Mouse (Mus musculus): ENCODE results near the gene Yod1.
A peak's percentile ranks its signal among the peaks of the same experiment; 100 is the strongest.

The Yod1 gene

DNA sequence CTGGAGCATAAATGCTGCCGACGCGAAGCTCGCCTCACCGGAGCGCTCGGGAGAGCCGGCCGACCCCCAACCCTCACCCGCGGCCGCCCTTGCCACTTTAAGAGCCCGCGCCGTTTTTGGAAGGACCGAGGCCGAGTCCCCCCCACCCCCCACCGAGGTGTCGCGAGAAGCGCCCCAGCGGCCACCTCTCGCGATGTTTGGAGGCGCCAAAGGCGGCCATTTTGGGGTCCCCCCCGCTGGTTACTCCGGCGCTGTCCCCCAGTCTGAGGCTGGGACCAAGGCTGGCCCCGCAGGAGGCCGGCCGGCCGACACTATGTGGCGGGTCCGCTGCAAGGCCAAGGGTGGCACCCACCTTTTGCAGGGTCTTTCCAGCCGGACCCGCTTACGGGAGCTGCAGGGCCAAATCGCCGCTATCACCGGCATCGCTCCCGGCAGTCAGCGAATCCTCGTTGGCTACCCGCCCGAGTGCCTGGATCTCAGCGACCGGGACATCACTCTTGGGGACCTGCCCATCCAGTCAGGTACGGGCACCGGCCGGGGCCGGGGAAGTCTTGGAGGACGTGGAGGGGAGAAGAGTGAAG, at the start of gene Yod1:
Yod1 (plus strand) TSS at position 37 of the 581 bp plus-strand sequence.
- peak; percentile 94 for DNase-seq (ENCODE audit: low read depth, low spot score)

DNA sequence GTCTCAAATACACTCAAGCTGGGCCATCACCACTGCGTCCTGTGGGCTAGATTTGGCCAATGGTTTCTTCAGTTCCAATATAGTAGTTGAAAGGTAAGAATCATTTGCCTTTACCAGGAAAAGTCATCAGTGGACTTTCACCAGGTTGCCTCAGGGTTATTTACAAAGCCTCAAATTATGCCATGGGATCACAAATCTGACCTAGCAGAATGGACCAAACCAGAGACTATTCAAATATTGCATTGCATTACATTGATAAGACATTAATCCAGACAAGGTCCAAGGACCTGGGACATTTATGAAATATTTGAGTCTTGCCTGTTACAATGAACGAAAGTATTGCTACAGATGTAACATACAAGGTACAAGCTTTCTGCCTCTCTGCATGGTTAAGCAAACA, 38.6 kb upstream of the Yod1 start:
- no peak for DNase-seq (ENCODE audit: low read depth, low spot score)

DNA sequence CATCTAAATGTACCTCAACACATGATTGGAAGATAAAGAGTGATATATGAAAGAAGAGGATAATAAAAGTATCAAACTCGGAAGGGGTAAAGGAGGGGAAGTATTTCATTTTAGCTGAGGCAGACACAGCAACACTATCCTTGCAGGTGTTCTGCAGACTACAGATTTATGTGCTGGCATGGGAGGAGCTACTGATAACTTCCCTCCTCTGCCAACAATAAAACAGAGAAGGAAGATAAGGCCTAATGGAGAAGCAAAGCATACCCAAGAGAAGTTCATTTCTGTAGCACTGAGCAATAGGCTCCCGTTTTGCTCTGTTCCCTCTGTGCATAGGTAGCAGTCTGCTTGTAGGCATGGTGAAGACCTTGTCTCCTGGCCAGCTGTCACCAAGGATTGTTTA, 36.1 kb upstream of the Yod1 start:
- no peak for DNase-seq (ENCODE audit: low read depth, low spot score)

DNA sequence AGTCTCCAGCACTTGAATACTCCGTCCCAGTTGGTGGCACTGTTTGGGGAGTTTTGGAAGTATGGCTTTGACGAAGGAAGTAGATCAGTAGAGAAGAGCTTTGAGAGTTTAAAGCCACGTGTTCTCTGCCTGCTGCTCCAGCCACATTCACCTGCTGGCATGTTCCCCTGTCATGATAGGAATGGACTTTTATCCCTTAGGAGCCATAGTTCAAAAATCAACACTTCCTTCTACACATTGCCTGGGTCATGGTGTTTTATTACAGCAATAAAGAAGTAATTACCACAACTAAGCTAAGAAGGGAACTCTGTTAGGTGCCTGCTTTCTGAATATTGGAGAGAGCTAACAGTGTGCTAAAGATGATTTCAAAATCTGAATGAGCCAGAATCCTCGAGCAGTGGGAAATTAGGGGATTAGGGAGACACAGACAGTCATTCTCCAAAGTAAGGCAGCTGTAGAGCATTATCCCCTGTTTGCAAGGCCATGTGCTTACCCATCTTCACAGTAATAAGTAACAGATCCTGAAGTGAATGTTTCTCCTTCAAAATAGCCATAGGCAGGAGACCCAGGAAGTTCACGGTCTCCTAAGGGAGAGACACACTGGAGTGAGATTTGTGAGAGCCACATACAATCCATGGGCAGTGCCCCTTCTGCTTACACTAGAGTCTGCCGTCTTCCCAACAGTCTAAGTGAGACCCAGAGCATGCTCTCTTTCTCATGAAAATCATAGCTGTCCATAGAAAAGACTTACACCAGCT, 35.3 kb upstream of the Yod1 start:
- DNase-seq (ENCODE audit: low read depth, low spot score) = no peak

DNA sequence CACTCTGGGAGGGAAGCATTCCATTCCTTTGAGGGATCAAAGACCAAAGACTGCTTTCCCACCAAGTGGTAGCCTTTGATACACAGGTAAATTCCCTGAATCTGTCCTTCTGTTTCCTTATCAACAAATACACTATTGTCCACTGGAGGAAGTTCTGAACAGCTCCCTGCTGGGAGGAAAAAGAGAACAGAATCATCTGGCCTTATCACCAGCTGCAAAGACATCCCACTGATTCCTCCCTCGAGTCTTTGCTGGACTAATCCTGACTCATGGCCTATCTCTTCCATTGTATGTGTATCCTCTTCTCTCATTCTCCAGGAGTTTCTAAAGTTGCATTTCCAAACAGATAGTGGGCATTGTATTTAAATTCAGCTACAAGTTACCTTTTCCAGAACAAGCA, 33.2 kb upstream of the Yod1 start:
- no peak for DNase-seq (ENCODE audit: low read depth, low spot score)

DNA sequence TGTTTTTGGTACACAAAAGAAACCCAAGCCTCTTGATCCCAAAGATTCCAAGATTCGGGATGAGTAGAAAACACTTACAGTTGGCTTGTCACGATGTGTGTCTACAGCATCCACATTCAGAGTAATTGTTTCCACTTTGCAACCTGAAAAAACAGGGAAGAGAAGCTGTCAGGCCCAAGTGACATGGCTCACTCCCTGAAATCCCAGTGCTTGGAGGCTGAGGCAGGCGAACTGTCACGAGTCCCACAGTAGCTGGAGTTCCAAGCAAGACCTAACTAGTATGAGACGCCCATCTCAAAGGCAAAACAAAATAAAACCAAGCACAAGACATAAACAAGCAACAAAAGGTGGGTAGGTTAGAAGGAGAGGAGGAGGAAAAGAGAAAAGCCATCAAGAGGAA, 18.5 kb upstream of the Yod1 start:
- DNase-seq (ENCODE audit: low read depth, low spot score) = no peak

DNA sequence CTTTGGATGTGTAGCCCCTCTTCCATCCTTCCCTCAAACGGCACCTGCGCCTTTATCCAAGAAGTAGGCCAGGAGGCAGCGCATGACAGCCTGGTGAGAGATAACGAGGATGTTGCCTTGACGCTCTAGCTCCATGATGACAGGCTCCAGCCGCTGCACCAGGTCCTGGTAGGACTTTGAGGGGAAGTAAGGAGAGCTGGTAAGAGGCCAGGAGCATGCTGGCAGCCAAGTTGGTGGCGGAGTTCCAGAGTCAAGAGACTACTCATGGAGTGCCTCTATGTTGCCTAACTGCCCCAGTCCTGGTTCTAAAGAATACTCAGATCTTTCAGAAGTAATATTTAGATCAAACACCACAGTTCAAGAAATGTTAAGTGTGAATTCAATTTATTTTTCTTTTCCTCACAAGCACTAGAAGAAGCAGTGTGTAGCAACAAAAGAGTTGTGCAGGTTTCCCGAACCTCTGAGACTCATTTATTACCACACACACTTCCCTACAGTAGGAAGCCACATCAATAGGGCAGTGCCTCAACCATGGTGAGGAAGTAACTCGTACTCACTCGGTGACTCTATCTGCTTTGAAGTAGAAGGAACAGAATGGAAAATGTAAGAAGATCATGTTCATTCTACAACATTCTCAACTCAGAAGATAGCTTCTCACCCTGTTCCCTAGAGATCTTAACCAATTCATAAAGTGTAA, 17.0 kb upstream of the Yod1 start:
- DNase-seq (ENCODE audit: low read depth, low spot score) = peak; percentile 4

DNA sequence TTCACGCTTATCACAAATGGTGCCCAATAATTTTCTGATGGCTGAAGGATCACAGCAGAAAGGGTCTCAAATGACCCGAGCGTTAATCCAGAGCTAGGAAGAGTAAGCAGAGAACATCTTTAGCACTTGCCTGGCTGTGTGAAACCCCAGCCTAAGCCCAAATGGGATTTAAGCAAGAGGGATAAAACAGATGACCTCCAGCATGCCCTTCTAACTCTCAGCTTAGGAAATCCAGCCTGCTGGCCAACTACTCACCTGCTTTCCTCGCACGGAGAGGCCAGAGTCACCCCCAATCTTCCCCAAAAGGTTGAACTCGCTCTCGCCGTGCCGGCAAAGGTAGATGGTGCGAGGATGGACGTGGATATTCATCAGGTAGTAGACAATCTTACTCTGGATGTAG, 15.2 kb upstream of the Yod1 start:
- DNase-seq (ENCODE audit: low read depth, low spot score) = no peak

DNA sequence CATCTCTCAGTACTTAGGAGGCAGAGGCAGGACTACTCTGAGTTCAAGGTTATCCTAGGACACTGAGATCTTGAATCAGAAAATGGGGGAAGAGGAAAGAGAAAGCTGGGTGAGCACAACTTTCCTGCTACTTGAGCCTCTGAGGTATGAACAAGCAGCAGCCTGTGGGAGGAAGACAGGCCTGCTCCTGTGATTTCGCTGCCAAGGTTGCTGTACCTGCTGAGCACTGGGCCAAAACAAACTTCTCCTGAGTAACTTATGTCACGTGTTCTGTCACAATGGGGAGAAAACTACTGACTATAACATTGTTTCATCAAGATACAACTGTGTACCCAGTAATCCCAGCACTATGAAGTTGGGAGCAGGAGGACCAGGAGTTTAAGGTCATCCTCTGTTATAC, 13.5 kb upstream of the Yod1 start:
- DNase-seq (ENCODE audit: low read depth, low spot score) = no peak

DNA sequence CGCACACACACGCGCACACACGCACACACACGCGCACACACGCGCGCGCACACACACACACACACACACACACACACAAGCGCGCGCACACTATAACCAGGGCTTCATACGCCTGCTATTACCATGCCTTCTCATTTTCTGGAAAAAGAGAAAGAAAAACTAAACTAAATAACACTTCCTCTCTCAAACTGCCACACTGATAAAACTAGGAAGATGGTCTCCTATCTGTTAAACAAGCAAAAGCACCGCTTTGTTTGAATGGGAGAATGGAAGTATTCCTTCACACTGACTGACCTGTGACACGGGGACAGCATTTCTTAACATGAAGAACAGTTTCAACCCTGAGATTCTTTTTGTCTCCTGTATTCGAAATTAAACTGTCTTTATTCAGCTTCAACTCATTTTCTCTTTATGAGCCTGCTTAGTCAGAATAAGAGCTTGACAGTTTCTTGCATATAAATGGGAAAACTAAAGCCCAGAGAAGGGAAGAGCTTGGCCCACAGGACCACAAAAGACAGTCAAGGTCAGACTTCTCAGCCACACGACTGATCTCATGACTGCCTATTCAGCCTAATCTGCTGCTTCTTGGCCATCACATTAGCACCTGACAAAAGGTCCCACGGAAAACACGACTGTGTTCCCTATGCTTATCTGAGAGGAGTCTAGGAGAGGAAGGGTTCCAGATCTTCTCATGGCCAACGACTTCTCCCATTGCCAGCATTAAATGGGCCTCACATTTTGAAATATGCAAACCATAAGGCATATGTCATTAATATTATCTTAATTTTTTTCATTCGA, 6.6 kb upstream of the Yod1 start:
- no peak for DNase-seq (ENCODE audit: low read depth, low spot score)

DNA sequence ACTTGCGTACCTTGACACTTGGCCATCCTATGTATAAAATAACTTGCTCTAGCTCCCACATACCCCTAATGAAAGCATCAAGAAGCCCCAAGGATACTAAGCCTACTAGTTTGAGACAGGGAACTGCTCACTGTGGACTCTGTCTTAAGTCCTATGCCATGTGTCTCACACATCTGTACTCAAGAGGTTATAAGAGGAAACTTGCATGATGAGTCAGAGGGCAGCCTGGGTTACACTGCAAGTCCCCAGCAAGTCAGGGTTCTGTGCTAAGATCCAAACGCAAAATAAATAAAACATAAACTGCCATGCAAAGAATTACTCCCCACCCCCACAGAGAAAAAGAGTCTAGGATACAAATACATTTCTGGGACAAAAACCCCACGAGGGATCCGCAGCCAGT, 3.1 kb upstream of the Yod1 start:
- peak; percentile 1 for DNase-seq (ENCODE audit: low read depth, low spot score)

DNA sequence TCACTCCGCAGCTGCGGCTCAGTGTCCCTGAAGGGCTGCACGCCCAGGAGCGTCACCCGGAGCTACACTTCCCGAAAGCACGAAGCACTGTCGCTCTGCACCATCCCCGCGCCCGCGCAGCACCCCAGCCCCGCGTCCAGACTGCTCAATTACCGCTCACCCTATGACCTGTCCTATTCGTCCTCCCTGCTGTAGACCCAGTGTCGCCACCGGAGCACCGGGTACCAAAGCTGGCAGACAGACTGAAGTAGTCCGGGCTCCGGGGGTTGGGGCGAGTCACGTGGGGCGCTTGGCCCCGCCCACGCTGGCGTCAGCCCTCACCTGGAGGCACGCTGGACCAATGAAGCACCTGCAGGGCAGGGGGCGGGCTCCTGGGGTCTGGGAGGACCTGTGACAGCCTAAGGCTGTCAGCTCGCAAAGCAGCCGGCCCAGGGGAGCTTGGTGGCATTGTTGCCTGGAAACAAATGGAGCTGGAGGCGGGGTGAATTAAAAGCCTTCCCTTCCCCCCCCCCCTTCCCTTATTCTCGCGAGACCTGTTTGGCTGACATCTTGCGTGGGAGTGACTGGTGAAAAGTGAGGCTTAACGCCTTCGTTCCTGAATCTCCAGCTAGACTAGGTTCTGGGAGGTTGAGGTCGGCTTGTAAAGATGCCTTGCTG, 1.4 kb upstream of the Yod1 start, which contains the start of gene Gm29427:
Gm29427 (minus strand) TSS at position 239 of the 657 bp plus-strand sequence.
- DNase-seq (ENCODE audit: low read depth, low spot score) = peak; percentile 98

DNA sequence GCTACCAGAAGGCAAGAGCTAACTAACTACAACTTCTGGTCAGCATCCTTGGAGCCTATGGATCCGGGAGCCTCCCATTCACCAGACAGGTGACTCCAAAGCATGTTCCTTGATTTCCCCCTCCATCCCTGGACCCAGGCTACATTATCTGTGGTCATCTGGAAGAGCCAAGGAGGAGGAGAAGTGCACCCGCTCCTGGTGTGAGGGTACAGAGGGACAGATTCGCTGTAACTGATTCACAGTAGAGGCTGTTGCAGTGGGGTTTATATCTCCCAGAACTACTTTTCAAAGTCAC, 962 bp upstream of the Yod1 start:
- no peak for DNase-seq (ENCODE audit: low read depth, low spot score)

DNA sequence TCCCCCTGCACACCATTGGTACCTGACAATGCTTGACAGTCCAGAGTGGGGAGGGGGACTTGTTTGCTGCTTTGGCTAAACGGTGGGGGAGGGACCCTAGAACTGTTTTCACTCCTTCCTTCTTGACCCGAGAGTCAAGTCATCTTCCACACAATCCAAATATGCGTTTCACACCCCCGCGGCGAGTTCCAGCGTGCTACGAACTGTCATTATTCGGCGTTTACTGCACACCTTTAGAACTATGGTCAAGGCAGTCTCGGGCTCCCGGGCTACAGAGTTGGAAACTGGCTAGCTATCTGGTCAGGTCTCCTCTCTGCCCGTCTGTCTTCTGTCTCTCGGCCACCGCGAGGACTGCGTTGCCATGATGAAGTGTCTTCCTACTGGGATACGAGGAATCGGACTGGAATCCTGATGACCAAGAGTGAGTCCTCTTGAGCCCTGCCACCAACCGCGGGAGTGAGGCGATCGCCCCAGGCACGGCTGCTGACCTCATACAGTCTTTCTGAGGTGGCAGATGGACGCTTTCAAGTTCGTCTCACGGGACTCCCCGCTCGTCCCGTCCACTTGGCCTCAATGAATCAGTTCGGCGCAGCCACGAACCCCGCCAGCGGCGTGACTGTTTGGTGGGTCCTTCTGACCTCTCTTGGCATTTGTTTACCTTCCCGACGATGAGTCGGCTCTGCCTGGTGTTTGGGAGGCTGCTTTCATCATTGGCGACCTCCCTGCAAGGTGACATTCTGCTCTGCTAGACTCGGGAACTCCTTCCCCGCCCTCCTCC, 425 bp upstream of the Yod1 start:
- DNase-seq (ENCODE audit: low read depth, low spot score) = peak; percentile 47

DNA sequence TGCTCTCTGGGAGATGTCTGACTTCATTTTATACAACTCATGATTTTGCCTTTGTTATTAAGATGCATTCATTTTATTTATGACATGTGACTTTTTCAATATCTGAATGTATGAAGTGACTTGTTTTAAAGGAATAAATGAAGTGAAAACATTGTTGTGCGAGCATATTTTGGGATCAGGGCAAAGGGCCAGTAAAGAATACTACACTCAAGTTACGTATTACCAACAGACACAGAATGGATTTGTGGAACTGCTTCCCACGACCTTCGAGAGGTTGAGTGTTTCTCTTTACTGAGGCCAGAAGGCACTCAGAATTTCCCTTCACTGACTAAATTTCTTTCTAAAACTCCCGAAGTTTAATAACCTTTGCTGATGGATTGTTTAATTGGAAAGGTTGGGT, 7.1 kb downstream of the Yod1 start:
- no peak for DNase-seq (ENCODE audit: low read depth, low spot score)

DNA sequence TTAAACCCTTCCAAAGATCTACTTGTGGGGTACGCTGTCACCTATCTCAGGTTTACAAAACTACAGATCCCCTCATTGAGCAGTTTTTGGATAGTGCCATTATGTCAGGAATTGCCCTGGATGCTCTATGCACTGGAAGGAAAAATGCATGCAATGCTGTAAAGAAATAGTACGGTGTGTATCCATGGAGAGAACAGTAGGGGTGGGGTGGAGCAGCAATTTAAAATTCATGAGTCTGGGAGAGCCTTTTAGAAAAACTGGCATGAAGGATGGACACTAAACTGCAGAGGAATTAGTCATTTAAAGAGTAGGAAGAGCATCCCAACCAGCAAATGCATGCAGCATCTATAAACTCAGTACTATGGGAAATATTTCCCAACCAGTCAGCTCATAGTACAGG, 9.3 kb downstream of the Yod1 start:
- no peak for DNase-seq (ENCODE audit: low read depth, low spot score)

DNA sequence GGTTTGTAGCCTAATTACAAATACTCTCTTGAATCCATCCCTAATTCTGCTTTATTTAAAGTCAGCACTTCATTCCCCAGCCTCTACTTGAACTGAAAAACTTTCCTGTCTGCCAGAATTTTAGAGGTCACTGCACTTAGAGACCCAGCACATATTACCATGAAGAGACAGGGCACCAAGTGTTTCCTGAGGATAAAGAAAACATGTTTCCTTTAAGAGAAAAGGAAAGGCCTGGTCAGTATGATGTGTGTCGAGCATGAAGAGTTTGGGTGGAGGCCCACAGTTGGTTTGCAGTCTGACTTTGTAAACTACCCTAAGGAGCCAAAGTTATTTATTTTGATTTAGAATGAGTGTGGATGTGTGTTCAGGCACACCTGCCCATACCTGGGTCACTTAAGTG, 10.9 kb downstream of the Yod1 start:
- no peak for DNase-seq (ENCODE audit: low read depth, low spot score)

DNA sequence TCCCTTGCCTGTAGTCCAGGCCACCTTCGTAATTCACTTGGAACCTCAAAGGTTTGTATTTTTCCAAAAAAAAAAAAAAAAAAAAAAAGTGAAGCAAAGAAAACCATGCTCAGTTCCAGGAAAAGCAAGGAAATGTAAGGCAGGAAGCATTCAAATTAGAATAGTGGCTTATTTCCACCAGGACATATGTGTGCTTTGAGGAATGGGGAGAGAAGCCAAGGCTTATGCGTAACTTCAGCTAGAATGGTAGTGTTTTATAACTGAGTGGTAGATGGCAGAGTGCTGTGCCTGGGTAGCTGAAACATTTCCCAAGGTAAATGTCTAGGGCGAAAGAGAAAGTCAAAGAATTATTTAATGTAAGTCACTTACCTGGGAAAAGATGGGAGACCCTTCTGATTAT, 11.6 kb downstream of the Yod1 start:
- no peak for DNase-seq (ENCODE audit: low read depth, low spot score)

DNA sequence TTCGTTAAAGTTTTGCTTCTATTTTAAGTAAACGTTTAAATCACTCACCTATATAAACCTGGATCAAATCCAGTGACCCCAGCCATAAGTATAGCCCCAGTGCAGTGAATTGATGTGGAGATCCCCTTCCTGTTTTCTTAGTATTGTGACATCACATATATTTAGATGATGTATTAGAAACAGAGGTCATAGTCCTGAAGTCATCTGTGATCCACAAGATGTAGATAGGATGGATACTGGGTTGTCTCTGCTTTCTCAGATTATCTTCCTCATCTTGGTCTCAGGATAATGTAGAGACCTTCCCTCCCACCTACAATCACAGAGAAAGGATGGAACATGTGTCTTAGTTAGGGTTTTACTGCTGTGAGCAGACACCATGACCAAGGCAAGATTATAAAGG, 12.0 kb downstream of the Yod1 start, which contains the start of gene Pfkfb2:
Pfkfb2 (minus strand) TSS at position 101 of the 400 bp plus-strand sequence.
- DNase-seq (ENCODE audit: low read depth, low spot score) = no peak

DNA sequence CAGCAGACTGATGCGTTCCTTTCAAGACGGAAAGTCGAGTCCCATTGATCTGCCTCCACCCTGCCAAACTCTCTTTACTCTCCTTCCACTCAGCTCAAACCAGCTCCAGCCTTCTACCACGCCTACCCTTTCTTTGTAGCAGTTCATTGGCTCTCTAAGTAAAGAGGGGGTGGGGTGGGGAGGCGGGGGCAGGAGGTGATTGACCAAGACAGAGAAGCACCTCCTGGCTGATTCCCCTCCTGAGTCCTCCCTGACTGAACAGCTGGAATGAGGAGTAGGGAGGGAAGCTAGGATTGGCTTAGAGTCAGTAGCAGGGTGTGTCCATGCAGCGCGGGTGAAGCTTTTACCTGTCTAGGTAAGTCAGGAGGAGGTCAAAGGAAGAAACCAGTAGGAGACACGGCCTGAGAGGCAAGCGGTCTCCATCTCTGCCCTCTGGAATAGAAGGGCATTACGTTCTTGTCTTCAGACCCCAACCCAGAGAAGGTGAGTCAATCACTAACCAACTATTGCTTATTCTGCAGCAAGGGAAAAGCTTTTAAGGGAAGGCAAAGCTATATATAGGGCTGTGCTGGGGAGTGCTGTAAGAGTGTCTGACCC, 14.7 kb downstream of the Yod1 start, which contains the start of gene AA986860:
AA986860 (plus strand) TSS at position 236 of the 597 bp plus-strand sequence.
- no peak for DNase-seq (ENCODE audit: low read depth, low spot score)
